Mouse (Mus musculus) large intestine, adult 2 months (tissue): ENCODE measurements around the gene Cc2d1a. TPM values are rescaled to one million over a fixed set of nuclear protein-coding genes. Genes with fewer than 3 reads are reported as not detected.
A peak's percentile ranks its signal among the peaks of the same experiment; 100 is the strongest.

ENCODE experiments used
- DNase-seq: peaks from one replicate; pipeline ENCODE4 v3.0.0-alpha.2; 2012; ENCODE audit warnings: low read depth, low spot score
- WGBS: fragments of 180-500 bp; shearing (Covaris S2); methylation state at CpG from one replicate; pipeline ENCODE4 v1.1.7; 2018; 5-methylcytosine and 5-hydroxymethylcytosine counted together
- polyA plus RNA-seq: library from polyadenylated mRNA; depleted of rRNA; stranded (reverse); fragments of >200 nt; gene quantifications from 2 replicates; pipeline ENCODE4 v1.2.3, GENCODE M21; 2012

Gene Cc2d1a
- polyA plus RNA-seq, 1 experiment, result 30.2 TPM

GRCm38 (mm10) chr8:84115646-84116045 is 32.1 kb downstream of the Cc2d1a start:
- WGBS, result 86% methylated on average over 6 of the region's 6 CpGs
- no peak for DNase-seq

- WGBS, result 84% methylated on average over 6 of the region's 6 CpGs
- DNase-seq, result no peak
Measured at GRCm38 (mm10) chr8:84106216-84107040, 41.3 kb downstream of the Cc2d1a start.

DNA sequence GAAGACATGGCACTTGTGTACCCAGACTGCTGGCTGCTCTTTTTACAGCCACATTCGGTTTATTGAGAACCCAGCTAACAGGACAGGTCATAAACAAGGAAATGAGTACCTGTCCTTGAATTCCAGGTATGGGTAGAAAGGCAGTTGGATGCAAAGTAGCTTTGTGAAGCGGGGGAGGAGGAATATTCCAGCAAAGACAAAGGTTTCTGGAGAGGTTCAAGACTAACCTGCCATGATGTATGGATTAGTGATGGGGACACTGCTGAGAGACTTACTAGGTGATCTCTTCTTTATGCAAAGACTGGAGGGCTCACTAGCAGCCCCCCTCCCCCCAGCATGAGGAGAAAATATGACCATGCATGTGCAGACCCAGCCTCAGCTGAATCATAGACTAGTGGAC is 42.1 kb downstream of the Cc2d1a start:
- no peak for DNase-seq
- 54% methylated on average over 2 of the region's 2 CpGs for WGBS

GRCm38 (mm10) chr8:84104697-84105609 is 42.8 kb downstream of the Cc2d1a start, which contains the start of gene Dcaf15:
Gene Dcaf15 (minus strand): TSS chr8:84104768.
- peak; percentile 96 for DNase-seq
- WGBS, result 6% methylated on average over 42 of the region's 42 CpGs

- 1% methylated on average over 28 of the region's 29 CpGs for WGBS
- DNase-seq, result no peak
Measured at GRCm38 (mm10) chr8:84104221-84104620, 43.5 kb downstream of the Cc2d1a start.

DNA sequence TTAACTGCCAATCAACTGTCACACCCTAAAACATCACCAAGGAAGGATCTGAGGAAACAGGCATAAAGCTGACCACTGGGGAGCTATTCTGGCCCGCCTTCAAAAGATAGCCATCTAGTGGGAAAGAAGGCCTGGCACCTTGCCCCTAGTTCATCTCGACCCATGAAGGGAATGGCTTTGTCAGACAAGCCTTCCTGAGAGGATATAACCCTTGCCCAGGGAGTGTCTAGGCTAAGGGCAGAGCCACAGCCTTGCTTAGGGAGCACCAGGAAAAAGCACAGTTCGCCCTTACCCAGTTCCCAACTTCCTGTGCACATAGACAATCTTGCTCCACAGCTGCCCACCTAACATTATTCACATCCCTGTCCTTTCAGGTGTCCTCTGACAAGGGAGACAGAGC is 44.1 kb downstream of the Cc2d1a start:
- WGBS, result 8% methylated on average over 3 of the region's 3 CpGs
- DNase-seq, result peak; percentile 67

- no peak for DNase-seq
- 88% methylated on average over 25 of the region's 25 CpGs for WGBS
Measured at GRCm38 (mm10) chr8:84101476-84102270, 46.1 kb downstream of the Cc2d1a start.

GRCm38 (mm10) chr8:84098376-84098775 is 49.4 kb downstream of the Cc2d1a start:
- 94% methylated on average over 7 of the region's 7 CpGs for WGBS
- no peak for DNase-seq

- no peak for DNase-seq
- 59% methylated on average over 8 of the region's 8 CpGs for WGBS
Measured at GRCm38 (mm10) chr8:84096061-84096460, 51.7 kb downstream of the Cc2d1a start.

DNA sequence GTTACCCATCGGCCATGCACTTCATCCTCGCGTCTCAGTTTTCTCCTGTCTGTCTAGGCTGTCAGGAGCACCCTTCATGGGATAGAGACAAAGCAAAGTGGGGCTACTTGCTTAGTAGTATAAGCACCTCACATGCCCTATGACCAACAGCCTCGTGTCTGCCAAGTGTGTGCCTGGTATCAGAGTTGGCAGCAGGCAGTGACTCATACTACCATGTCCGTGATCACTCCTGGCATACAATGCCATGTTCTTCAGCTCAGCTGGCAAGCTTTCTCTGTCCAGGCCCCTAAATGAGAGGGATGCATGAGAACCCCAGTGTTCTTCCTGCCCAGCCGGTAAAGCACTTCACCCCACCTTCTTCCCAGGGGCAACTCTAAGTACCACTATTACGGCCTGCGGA is 57.2 kb downstream of the Cc2d1a start:
- WGBS, result 86% methylated on average over 8 of the region's 8 CpGs

GRCm38 (mm10) chr8:84089277-84089676 is 58.5 kb downstream of the Cc2d1a start:
- DNase-seq, result no peak
- WGBS, result 30% methylated on average over 9 of the region's 9 CpGs

More for the DNA sequence above, 57.2 kb downstream of the Cc2d1a start:
- DNase-seq, result no peak

GRCm38 (mm10) chr8:84087821-84088220 is 59.9 kb downstream of the Cc2d1a start:
- DNase-seq, result no peak
- 96% methylated on average over 14 of the region's 14 CpGs for WGBS

DNA sequence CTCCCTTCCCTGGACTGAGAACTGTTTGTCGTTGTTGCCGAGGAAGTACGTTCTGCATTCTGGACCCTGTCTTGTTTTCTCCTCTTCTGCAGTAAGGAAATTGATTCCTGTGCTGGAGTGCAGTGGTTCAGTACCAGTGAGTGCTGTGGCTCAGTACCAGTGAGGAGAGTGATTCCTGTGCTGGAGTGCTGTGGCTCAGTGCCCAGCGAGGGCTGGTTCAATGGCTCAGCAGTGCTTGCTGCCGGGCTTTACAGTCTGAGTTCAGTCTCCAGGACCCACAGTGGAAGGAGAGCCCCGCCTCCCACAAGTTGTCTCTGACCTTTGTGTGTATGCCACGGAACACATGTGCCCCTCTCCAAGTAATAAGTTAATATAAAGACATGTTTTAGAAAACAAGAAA is 60.6 kb downstream of the Cc2d1a start:
- DNase-seq, result no peak
- WGBS, result 88% methylated on average over 7 of the region's 7 CpGs

DNA sequence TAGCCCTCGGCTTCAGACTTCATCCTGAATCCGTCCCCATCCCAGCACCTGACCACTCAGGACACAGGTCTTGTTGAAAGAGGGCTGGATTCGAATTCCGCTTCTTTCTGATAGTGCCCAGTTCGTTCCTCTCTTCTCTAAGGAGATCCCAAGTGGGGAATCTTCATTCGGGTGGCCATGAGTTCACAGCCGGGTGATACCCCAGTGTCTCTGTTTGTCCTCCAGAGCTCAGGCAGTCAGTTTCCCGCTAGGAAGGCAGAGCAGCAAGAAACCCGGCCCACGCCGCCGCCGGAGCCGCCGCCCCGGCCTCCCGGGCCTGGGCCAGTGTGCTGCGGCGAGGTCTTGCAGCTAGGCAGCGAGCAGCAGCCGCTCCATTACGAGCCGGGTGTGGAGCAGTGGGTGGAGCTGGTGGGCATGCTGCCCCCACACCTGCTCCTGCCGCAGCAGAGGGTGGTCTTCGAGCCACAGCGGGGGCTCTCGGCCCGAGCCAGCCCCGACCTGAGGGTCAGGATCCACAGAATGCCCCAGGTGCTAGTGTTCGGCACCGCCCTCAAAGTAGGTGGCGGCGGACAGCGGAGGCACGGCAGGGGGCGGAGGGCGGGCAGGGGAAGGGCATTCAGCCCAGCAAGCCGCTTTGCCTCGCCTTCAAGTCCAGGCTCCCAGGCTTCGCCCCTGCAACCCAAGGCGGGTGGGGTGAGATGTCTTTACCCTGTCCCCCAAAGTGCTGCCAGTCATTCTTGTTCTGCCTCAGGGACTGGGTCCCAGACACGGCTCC is 63.2 kb downstream of the Cc2d1a start:
- WGBS, result 81% methylated on average over 42 of the region's 42 CpGs
- DNase-seq, result no peak

GRCm38 (mm10) chr8:84083829-84084241 is 63.9 kb downstream of the Cc2d1a start:
- WGBS, result 61% methylated on average over 8 of the region's 8 CpGs
- DNase-seq, result no peak
